ENCODE assay signal across 8 mouse cellular contexts in the genomic region with DNA sequence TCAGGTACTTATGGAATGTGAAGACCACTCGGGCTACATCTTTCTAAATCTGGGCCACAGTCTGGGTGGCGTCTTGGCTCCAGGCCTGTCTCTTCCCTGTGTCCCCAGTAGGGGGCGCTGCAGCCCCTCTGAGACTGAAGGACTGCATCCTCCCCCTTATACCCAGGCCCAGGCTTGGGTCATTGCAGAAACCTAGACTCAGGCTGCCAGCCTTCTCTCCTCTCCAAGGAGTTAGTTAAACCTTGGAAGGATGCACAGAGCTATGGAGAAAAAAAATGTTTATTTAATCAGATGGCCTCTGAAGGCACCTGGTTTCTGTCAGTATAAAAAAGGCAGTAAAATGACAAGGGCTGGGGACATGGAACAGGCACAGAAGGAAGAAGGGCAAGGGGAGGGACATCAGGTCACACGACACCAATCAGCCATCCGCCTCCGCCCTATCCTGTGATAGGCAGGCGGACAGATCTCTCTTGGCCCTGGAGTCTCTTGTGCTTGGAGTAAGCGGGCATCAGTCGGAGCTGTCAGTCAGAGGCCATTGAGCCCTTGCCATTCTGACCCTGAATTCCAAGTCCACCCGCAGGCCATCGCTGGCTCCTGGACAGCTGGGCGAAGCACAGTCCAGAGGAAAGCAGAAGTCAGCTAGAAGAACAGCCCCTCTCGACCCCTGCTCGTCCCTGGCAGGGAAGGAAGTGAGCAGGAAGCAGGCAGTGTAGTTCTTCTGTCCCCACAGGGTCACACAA. TPM values are rescaled to one million over a fixed set of nuclear protein-coding genes. Genes with fewer than 3 reads are reported as not detected.
DNase-seq lines count a peak whose midpoint lies in the region; ATAC-seq lines count a peak whose summit lies in the region.

No protein-coding gene starts in this region.

- peaks cover 4% of the 10 kb centered on the region for H3K36me3 ChIP-seq in intestine, embryonic 16.5 days (ENCODE audit: control insufficient read depth, insufficient read depth, low read length)
- H3K36me3 ChIP-seq in limb, embryonic 12.5 days = peaks cover 17% of the 10 kb centered on the region
- H3K36me3 ChIP-seq in midbrain, embryonic 13.5 days = no peaks in the 10 kb centered on the region; the same call in 1 of the 2 replicates

- H3K4me3 ChIP-seq in intestine, embryonic 16.5 days (ENCODE audit: low read length) = no peak overlapping the region
- H3K4me3 ChIP-seq in limb, embryonic 12.5 days (replicated peaks) = no peak overlapping the region
- no peak overlapping the region for H3K4me3 ChIP-seq in midbrain, embryonic 13.5 days (replicated peaks)

- peak overlapping the region; percentile 50 for H3K9ac ChIP-seq in intestine, embryonic 16.5 days (ENCODE audit: low read depth, low read length)
- no peak overlapping the region for H3K9ac ChIP-seq in limb, embryonic 12.5 days (replicated peaks)
- H3K9ac ChIP-seq in midbrain, embryonic 13.5 days (replicated peaks) = peak overlapping the region; percentile 41; the same call in 1 of the 2 replicates

- H3K4me2 ChIP-seq in intestine, embryonic 16.5 days (ENCODE audit: low read depth, low read length) = no peak overlapping the region
- peak overlapping the region; percentile 4 for H3K4me2 ChIP-seq in limb, embryonic 12.5 days
- no peak overlapping the region for H3K4me2 ChIP-seq in midbrain, embryonic 13.5 days (replicated peaks)

- DNase-seq in adrenal gland, adult (ENCODE audit: inconsistent age in 2 of 2, low spot score in 1 of 2) = peak; percentile 85 to 94
- DNase-seq in embryo, embryonic 10.5 days (ENCODE audit: low spot score) = peak; percentile 90
- peak; percentile 83 for DNase-seq in gastrocnemius, postnatal 4 days (ENCODE audit: low spot score in 2 of 2)
- DNase-seq in spleen, adult 18-20 months = peak; percentile 46 to 69

- H3K4me1 ChIP-seq in intestine, embryonic 16.5 days (ENCODE audit: control insufficient read depth, insufficient read depth, low read length) = peaks cover 25% of the 10 kb centered on the region
- H3K4me1 ChIP-seq in limb, embryonic 12.5 days (replicated peaks) = peaks cover 28% of the 10 kb centered on the region
- peaks cover 21% of the 10 kb centered on the region for H3K4me1 ChIP-seq in midbrain, embryonic 13.5 days (replicated peaks)

- peak; percentile 62 for ATAC-seq in intestine, embryonic 16.5 days
- peak; percentile 26; the same call in 1 of the 2 replicates for ATAC-seq in limb, embryonic 12.5 days (ENCODE audit: insufficient number of reproducible peaks, insufficient read depth, low FRiP score, low TSS enrichment, low read depth)
- peak; percentile 62 for ATAC-seq in midbrain, embryonic 13.5 days
- ATAC-seq in inflammation-experienced regulatory T-cells, adult 6 months = no peak

- no peaks in the 10 kb centered on the region for H3K27me3 ChIP-seq in intestine, embryonic 16.5 days (replicated peaks; ENCODE audit: control insufficient read depth, insufficient read depth, low read length)
- H3K27me3 ChIP-seq in limb, embryonic 12.5 days = no peaks in the 10 kb centered on the region
- H3K27me3 ChIP-seq in midbrain, embryonic 13.5 days = no peaks in the 10 kb centered on the region

- WGBS in intestine, embryonic 16.5 days = 33% methylated on average over 14 of the region's 14 CpGs
- 25% methylated on average over 14 of the region's 14 CpGs for WGBS in limb, embryonic 12.5 days
- 15% methylated on average over 14 of the region's 14 CpGs for WGBS in midbrain, embryonic 13.5 days

- H3K27ac ChIP-seq in intestine, embryonic 16.5 days (ENCODE audit: low read length) = peak overlapping the region; percentile 88
- H3K27ac ChIP-seq in limb, embryonic 12.5 days = peak overlapping the region; percentile 69
- H3K27ac ChIP-seq in midbrain, embryonic 13.5 days = peak overlapping the region; percentile 71

- H3K9me3 ChIP-seq in intestine, embryonic 16.5 days (ENCODE audit: control insufficient read depth, low read length) = no peaks in the 10 kb centered on the region
- peaks cover 9% of the 10 kb centered on the region; the same call in 1 of the 2 replicates for H3K9me3 ChIP-seq in limb, embryonic 12.5 days
- H3K9me3 ChIP-seq in midbrain, embryonic 13.5 days = no peaks in the 10 kb centered on the region; the same call in 1 of the 2 replicates

RNA-seq across cellular contexts. Expression of a gene that starts 12.0 kb away (rescaled TPM):
- 1,000 to 10,000 TPM; 1,179 to 1,260 TPM for total RNA-seq in gastrocnemius, postnatal 4 days (2021)
- polyA plus RNA-seq in intestine, embryonic 16.5 days (2015; fragmentation: Nextera tagmentation; extraction: Ambion mirVana) = 1,309 and 1,475 TPM in 2 replicates
- polyA plus RNA-seq in limb, embryonic 12.5 days (2016; fragmentation: Nextera tagmentation; extraction: Ambion mirVana) = 1,474 and 1,563 TPM in 2 replicates
- 1,587 and 1,677 TPM in 2 replicates for polyA plus RNA-seq in midbrain, embryonic 13.5 days (2015; fragmentation: Nextera tagmentation; extraction: Ambion mirVana)
- 1,000 to 10,000 TPM in 1 of 3 experiments, 100 to 1,000 TPM in 2; 939 to 1,028 (median 983) TPM for polyA plus RNA-seq in inflammation-experienced regulatory T-cells, adult 6 months (2017; shearing (Covaris generic))

RNA-seq across cellular contexts. Expression of a gene that starts 14.3 kb away (rescaled TPM):
- total RNA-seq in gastrocnemius, postnatal 4 days (2021) = 100 to 1,000 TPM; 148 to 166 TPM
- polyA plus RNA-seq in intestine, embryonic 16.5 days (2015; fragmentation: Nextera tagmentation; extraction: Ambion mirVana) = 73.4 and 83.1 TPM in 2 replicates
- polyA plus RNA-seq in limb, embryonic 12.5 days (2016; fragmentation: Nextera tagmentation; extraction: Ambion mirVana) = 55.4 and 58.7 TPM in 2 replicates
- 29.7 and 30.4 TPM in 2 replicates for polyA plus RNA-seq in midbrain, embryonic 13.5 days (2015; fragmentation: Nextera tagmentation; extraction: Ambion mirVana)
- polyA plus RNA-seq in inflammation-experienced regulatory T-cells, adult 6 months (2017; shearing (Covaris generic)) = 100 to 1,000 TPM in 2 of 3 experiments, 10 to 100 TPM in 1; 72.2 to 131 (median 109) TPM

RNA-seq across cellular contexts. Expression of a gene that starts 16.8 kb away (rescaled TPM):
- 10 to 100 TPM; 42.8 to 44.3 TPM for total RNA-seq in gastrocnemius, postnatal 4 days (2021)
- 0.22 and 0.64 TPM in 2 replicates for polyA plus RNA-seq in intestine, embryonic 16.5 days (2015; fragmentation: Nextera tagmentation; extraction: Ambion mirVana)
- polyA plus RNA-seq in limb, embryonic 12.5 days (2016; fragmentation: Nextera tagmentation; extraction: Ambion mirVana) = 15.8 and 16.4 TPM in 2 replicates
- not detected in 2 replicates for polyA plus RNA-seq in midbrain, embryonic 13.5 days (2015; fragmentation: Nextera tagmentation; extraction: Ambion mirVana)
- not detected for polyA plus RNA-seq in inflammation-experienced regulatory T-cells, adult 6 months (2017; shearing (Covaris generic))

RNA-seq across cellular contexts. Expression of a gene that starts 21.4 kb away (rescaled TPM):
- total RNA-seq in gastrocnemius, postnatal 4 days (2021) = 10 to 100 TPM; 44.4 to 52.7 TPM
- 132 and 136 TPM in 2 replicates for polyA plus RNA-seq in intestine, embryonic 16.5 days (2015; fragmentation: Nextera tagmentation; extraction: Ambion mirVana)
- 96.9 and 106 TPM in 2 replicates for polyA plus RNA-seq in limb, embryonic 12.5 days (2016; fragmentation: Nextera tagmentation; extraction: Ambion mirVana)
- 89.2 and 95.3 TPM in 2 replicates for polyA plus RNA-seq in midbrain, embryonic 13.5 days (2015; fragmentation: Nextera tagmentation; extraction: Ambion mirVana)
- 10 to 100 TPM; 30.2 to 38.1 (median 32.6) TPM for polyA plus RNA-seq in inflammation-experienced regulatory T-cells, adult 6 months (2017; shearing (Covaris generic))

RNA-seq across cellular contexts. Expression of a gene that starts 29.6 kb away (rescaled TPM):
- total RNA-seq in gastrocnemius, postnatal 4 days (2021) = 1 to 10 TPM; 3.2 TPM
- 5.0 and 5.5 TPM in 2 replicates for polyA plus RNA-seq in intestine, embryonic 16.5 days (2015; fragmentation: Nextera tagmentation; extraction: Ambion mirVana)
- 6.5 and 6.6 TPM in 2 replicates for polyA plus RNA-seq in limb, embryonic 12.5 days (2016; fragmentation: Nextera tagmentation; extraction: Ambion mirVana)
- 5.2 and 7.1 TPM in 2 replicates for polyA plus RNA-seq in midbrain, embryonic 13.5 days (2015; fragmentation: Nextera tagmentation; extraction: Ambion mirVana)
- 10 to 100 TPM; 35.1 to 44.1 (median 43.1) TPM for polyA plus RNA-seq in inflammation-experienced regulatory T-cells, adult 6 months (2017; shearing (Covaris generic))

Comparison
In these comparisons a context has a peak if more than half of its experiments do, and no peak if none do; other contexts are left out.
1. RNA of a gene that starts 16.8 kb away (polyA plus RNA-seq): 15.8 to 16.4 TPM in limb, embryonic 12.5 days; 0.22 to 0.64 TPM in intestine, embryonic 16.5 days, not detected in midbrain, embryonic 13.5 days and not detected in inflammation-experienced regulatory T-cells, adult 6 months; every median in the first group is over 10 times any median in the second.
2. Peak in every context shown above with its lines, with median percentiles within 50 percentile points of each other: DNase-seq and H3K27ac ChIP-seq.